Mouse (Mus musculus) heart, adult 11 months (tissue): ENCODE measurements around the gene Sowahb.

Experiments used
- DNase-seq: peaks from one replicate; pipeline ENCODE4 v3.0.0; 2022

Gene Sowahb

GRCm38 (mm10) chr5:93000774-93001757, 43.8 kb downstream of the Sowahb start:
- peak; percentile 98 for DNase-seq

GRCm38 (mm10) chr5:93000060-93000459, 44.8 kb downstream of the Sowahb start:
- peak; percentile 93 for DNase-seq

- peak; percentile 90 for DNase-seq
Observed at GRCm38 (mm10) chr5:92998494-92999016, 46.3 kb downstream of the Sowahb start.

GRCm38 (mm10) chr5:92997428-92998120, 47.2 kb downstream of the Sowahb start:
- DNase-seq = peak; percentile 99

- DNase-seq = no peak
Observed at GRCm38 (mm10) chr5:92994861-92995260, 50.0 kb downstream of the Sowahb start.

GRCm38 (mm10) chr5:92994309-92994708, 50.5 kb downstream of the Sowahb start:
- no peak for DNase-seq

- no peak for DNase-seq
Observed at GRCm38 (mm10) chr5:92992106-92992505, 52.7 kb downstream of the Sowahb start.
